Mouse (Mus musculus): ENCODE results near the gene Fblim1.

DNA sequence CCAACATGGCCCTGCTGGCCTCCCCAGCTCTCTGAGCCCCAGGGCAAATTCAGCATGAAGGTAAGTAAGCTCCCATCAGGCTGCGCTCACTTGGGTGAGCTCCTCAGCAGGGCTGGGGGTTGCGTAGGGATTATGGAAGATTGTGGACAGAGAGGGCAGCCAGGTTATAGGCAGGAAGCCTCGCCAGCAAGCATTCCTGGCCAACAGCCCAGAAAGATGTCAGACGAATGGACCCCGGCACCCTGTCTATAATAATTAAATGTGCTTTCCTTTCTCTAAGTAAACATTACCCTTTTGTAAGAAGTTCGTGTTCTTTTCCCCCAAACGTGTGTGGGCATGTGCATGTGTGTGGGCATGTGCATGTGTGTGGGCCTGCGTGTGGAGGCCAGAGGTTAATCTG lies 1.4 kb downstream of the Fblim1 start:
- TF ChIP-seq CTCF (IDR thresholded peaks at IDR 0.05; ENCODE audit: extremely low read depth, insufficient read depth, low read length) (no peak), POLR2A (IDR thresholded peaks at IDR 0.05; ENCODE audit: extremely low read depth, insufficient read depth, low read length) (no peak)

All from cortical plate, adult 2 months (tissue).